Mouse (Mus musculus) WW6 (cell line): ENCODE results near the gene Six5.
A peak's percentile ranks its signal among the peaks of the same experiment; 100 is the strongest.
"Not testable (repeated sequence)": the region's sequence is repeated elsewhere in the genome, so short reads cannot be mapped to it uniquely, and the experiment has no call there.

Experiments used
- DNase-seq: peaks from one replicate; pipeline ENCODE4 v3.0.0-alpha.2; 2013; ENCODE audit warnings: low read depth, low spot score

Six5 gene

GRCm38 (mm10) chr7:19094471-19094825, at the start of gene Six5:
TSS of gene Six5 (plus strand) at chr7:19094594.
- DNase-seq = no peak

DNA sequence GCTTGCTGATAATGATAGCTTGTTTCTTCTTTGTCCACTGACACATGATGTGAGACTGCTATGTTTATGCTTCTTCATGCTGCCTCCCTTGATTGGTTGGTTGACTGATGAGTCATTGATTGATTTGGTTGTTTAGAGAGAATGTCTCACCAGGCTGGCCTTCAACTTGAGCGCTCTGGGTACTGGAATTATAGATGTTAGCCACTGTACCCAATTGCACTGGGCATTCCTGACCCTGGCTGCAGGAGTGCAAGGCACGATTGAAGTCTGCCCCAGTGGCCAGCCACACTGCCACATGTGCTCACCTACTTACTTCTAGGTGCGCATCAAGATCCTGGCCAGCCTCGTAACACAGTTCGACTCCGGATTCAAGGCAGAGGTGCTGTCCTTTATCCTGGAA, 49.8 kb upstream of the Six5 start:
- no peak for DNase-seq

GRCm38 (mm10) chr7:19046286-19047069, 47.9 kb upstream of the Six5 start:
- no peak for DNase-seq

DNA sequence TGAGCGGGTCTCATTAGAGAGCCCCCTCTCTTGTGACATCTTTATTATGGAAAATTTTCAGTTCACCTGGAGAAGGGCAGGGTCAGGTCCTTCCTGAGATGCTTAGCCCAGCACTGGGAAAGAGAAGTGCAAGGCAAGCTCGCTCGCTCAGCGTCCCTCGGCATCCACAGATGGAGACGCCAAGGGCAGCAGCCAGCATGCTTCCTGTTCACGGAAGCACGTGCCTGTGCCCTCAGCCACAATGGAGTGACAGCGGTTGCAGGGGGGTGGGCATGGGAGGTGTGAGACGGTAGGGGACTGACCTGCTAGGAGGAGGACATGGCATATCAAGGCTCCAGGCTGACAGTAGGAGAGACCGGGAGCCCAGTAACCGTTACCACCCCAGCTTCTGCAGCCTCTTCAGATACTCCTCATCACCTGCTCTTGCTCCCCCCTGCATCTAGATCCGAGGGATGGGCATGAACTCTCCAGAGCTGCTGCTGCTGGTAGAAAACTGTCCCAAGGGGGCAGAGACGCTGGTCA, 46.3 kb upstream of the Six5 start:
- DNase-seq = no peak

- no peak for DNase-seq
Observed at GRCm38 (mm10) chr7:19049252-19049651, 45.1 kb upstream of the Six5 start.

GRCm38 (mm10) chr7:19050172-19050571, 44.2 kb upstream of the Six5 start:
- no peak for DNase-seq

DNA sequence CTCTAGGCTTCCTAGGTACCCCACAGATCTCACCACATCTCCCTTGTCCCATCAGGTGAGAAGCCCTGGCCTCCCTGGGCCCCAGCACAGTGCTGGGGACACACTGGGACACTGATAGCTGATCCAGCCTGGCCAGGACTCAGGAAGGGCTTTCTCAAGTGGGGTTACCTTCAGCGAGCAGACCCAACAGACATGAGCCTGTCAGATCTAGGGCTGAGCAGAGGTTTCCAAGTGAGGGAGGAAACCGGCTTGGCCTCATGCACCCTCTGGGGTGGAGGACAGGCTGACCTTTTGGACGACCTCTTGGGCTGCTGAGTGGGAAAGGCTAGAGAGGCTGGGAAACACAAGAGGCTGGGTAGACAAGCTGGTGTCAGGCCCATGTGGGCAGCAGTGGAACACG, 43.2 kb upstream of the Six5 start:
- DNase-seq = no peak

DNA sequence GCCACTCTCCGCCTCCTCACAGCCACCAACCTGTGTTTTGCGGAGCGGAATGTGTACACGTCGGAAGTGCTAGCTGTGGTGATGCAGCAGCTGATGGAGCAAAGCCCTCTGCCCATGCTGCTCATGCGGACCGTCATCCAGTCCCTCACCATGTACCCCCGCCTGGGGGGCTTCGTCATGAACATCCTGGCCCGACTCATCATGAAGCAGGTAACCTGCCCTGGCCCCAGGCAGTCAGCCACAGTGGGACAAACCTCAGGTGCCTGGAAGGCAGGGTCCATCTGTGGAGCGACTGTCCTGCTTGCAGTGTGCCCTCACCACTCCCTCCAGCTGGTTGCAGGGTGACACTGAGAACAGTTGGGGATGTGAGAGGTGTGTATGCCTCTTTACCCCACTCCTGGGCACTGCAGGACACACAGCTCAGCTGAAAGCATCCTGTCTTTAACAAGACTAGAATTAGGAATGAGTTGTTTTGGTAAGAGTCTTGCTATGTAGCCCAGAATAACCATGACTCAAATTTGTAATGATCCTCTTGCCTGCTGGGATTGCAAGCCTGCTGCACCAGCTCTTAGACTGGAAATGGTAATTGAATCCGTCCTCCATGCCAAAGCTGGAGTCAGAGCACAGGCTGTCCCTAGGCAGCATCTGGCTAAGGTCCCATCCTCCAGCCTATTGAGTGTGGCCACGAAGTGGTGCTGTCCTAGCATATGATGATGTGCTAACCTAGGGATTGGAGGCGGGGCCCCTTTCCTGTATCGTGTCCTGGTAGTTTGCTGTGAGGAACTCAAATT, 41.9 kb upstream of the Six5 start:
- no peak for DNase-seq

DNA sequence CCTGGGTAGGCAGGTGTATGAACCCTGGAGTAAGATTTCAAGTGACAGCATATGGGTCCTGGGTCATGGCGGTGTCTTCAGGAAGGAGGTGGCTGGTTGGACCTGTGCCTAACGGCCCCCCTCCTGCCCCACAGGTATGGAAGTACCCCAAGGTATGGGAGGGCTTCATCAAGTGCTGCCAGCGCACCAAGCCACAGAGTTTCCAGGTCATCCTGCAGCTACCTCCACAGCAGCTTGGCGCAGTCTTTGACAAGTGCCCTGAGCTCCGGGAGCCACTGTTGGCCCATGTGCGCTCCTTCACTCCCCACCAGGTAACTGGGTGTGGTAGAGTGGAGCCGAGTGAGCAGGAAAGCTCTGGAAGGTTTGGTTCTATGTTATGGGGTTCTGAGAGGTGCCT, 41.3 kb upstream of the Six5 start:
- no peak for DNase-seq

- DNase-seq = peak; percentile 72
Observed at GRCm38 (mm10) chr7:19054047-19054776, 40.2 kb upstream of the Six5 start, which contains the start of gene Rsph6a. TSS of gene Rsph6a (plus strand) at chr7:19054690.

DNA sequence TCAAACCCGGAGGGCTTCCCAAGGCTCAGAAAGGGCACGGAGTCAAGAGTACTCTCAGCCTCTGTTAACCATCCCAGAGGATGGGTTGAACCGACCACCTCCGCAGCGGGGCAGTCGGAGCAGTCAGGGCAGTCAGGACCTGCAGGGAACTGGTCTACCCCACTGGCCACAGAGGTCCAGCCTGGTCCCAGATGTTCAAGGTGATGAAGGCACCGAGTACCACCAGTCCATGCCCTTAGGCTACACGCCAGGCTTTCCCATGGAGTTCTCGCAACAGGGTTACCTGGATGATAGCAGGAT, 39.7 kb upstream of the Six5 start:
- DNase-seq = no peak

DNA sequence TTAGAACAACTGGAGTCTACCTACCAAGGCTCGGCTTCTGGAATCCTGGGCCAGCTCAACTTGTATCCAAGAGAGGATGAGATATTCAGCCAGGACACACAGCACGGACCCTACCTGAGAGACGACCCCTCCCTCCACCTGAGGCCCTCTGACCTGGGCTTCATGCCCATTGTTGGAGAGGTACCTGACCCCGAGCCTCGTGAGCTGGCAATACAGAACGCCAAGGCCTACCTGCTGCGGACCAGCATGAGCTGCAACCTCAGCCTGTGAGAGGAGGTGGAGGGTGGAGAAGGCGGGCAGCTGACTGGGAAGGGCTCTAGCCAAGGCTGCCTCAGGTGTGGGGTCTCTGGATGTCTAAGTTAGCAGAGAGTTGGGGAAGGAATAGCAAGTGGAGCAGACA, 39.3 kb upstream of the Six5 start:
- DNase-seq = no peak

- DNase-seq = no peak
Observed at GRCm38 (mm10) chr7:19057405-19057804, 37.0 kb upstream of the Six5 start.

- no peak for DNase-seq
Observed at GRCm38 (mm10) chr7:19065896-19066295, 28.5 kb upstream of the Six5 start.

- no peak for DNase-seq
Observed at GRCm38 (mm10) chr7:19067063-19067462, 27.3 kb upstream of the Six5 start.

- DNase-seq = no peak
Observed at GRCm38 (mm10) chr7:19067935-19068334, 26.5 kb upstream of the Six5 start.

DNA sequence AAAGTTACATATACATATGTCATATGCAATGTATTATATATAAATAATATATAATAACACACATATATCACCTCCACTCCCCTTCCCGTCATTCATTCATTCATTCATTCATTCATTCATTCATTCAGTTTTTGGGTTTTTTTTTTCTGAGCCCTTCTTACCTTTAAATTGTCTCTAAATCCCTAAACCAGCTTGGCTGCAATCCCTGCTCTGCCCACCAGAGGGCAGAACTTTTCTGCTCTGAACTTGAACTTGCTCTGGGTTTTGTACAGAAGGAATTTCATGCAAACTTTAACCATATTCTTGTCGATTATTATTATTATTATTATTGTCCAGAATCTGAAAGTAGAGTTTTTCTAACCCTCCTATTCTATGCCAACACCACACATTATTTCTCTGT, 25.7 kb upstream of the Six5 start:
- no peak for DNase-seq

DNA sequence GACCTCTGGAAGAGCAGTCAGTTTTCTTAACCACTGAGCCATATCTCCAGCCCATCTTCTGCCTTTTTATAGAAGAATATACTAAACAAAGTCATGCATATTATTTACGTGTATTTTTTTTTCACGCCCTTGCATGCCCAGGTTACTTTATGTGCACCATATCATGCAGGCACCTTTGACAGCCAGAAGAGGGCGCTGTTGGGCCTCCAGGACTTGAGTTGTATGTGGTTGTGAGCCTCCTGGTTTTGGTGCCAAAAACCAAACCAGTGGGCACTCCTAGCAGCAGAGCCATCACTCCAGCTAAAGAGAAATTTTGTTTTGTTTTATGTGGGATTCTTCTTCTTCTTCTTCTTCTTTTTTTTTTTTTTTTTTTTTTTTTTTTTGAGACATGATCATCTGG, 24.9 kb upstream of the Six5 start:
- no peak for DNase-seq

- not testable (repeated sequence) for DNase-seq
Observed at GRCm38 (mm10) chr7:19071024-19071423, 23.4 kb upstream of the Six5 start.

- no peak for DNase-seq
Observed at GRCm38 (mm10) chr7:19073504-19073903, 20.9 kb upstream of the Six5 start.

DNA sequence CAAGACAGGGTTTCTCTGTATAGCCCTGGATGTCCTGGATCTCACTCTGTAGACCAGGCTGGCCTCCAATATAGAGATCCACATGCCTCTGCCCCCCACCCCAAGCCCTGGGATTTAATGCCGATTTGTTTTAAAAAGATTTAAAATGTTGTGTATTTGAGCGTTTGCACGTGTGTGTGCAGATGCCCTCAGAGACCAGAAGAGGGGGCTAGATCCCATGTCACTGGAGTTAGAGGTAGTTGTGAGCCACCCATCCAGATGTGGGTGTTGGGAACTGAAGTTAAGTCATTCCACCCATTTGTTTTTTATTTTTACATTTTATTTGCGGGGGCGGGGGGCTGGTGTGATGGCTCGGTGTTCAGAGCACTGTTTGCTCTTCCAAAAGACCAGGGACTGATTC, 19.9 kb upstream of the Six5 start:
- no peak for DNase-seq

DNA sequence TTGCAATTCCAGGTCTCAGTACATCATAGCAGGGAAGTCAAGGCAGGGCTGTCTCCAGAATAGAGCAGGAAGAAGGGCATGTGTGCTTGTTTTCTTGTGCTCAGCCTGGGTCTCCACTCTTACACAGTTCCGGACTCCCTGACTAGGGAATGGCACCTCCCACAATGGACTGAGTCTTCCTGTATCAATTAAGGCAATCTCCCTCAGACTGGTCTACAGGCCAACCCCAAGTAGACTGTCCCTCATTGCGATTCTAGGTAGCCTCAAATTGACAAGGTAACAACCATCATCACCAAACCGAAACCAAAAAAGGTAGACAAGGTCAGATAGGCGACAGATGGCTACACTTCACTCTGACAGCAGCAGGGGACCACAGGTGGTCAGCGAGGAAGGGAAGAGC, 19.2 kb upstream of the Six5 start:
- no peak for DNase-seq
